Mouse (Mus musculus): ENCODE data around the gene Dctd. TPM values are rescaled to one million over a fixed set of nuclear protein-coding genes. Genes with fewer than 3 reads are reported as not detected.
"Not testable (repeated sequence)": the region's sequence is repeated elsewhere in the genome, so short reads cannot be mapped to it uniquely, and the experiment has no call there.

Dctd gene
- polyA plus RNA-seq, 1 experiment from 2014 or later, result 24.5 TPM

- Histone ChIP-seq H3K4me1 (peaks cover 15% of the 10 kb centered on the region), H3K27ac (no peak overlapping the region), H3K36me3 (no peaks in the 10 kb centered on the region), H3K4me2 (0 out of 2 replicates have a peak overlapping the region, but pooled peaks have one; percentile 19), H3K9ac (no peak overlapping the region), H3K27me3 (replicated peaks) (no peaks in the 10 kb centered on the region), H3K9me3 (no peaks in the 10 kb centered on the region), H3K4me3 (replicated peaks) (no peak overlapping the region)
- 44% methylated on average over 19 of the region's 19 CpGs for WGBS
- no peak for ATAC-seq (ENCODE audit: insufficient read depth, low FRiP score, low read depth)
Observed at GRCm38 (mm10) chr8:48152062-48152738, 53.3 kb downstream of the Dctd start.

- Histone ChIP-seq H3K4me3 (replicated peaks) (no peak overlapping the region), H3K36me3 (no peaks in the 10 kb centered on the region)
- 40% methylated on average over 15 of the region's 15 CpGs for WGBS
Observed at GRCm38 (mm10) chr8:48153360-48154121, 54.6 kb downstream of the Dctd start.

GRCm38 (mm10) chr8:48157718-48158117 is 58.8 kb downstream of the Dctd start:
- Histone ChIP-seq H3K36me3 (no peaks in the 10 kb centered on the region), H3K27me3 (replicated peaks) (no peaks in the 10 kb centered on the region), H3K9ac (no peak overlapping the region), H3K4me2 (no peak overlapping the region), H3K27ac (no peak overlapping the region), H3K4me1 (peaks cover 10% of the 10 kb centered on the region; the same call in 1 of the 2 replicates), H3K9me3 (no peaks in the 10 kb centered on the region), H3K4me3 (replicated peaks) (no peak overlapping the region)
- no peak for ATAC-seq (ENCODE audit: insufficient read depth, low FRiP score, low read depth)
- WGBS, result 49% methylated on average over 10 of the region's 10 CpGs

More at GRCm38 (mm10) chr8:48153360-48154121, 54.6 kb downstream of the Dctd start:
- peak; percentile 73; the same call in 1 of the 2 replicates for ATAC-seq (ENCODE audit: insufficient read depth, low FRiP score, low read depth)
- Histone ChIP-seq H3K9me3 (no peaks in the 10 kb centered on the region), H3K27ac (no peak overlapping the region), H3K4me2 (peak overlapping the region; percentile 32), H3K27me3 (replicated peaks) (no peaks in the 10 kb centered on the region), H3K9ac (no peak overlapping the region), H3K4me1 (peaks cover 15% of the 10 kb centered on the region)

GRCm38 (mm10) chr8:48158560-48159217 is 59.8 kb downstream of the Dctd start:
- WGBS, result 26% methylated on average over 15 of the region's 15 CpGs
- 0 out of 2 replicates have a peak, but pooled peaks cover 2% of the 10 kb centered on the region for H3K4me1 ChIP-seq
- no peaks in the 10 kb centered on the region for H3K36me3 ChIP-seq
- no peak overlapping the region for H3K4me3 ChIP-seq (replicated peaks)
- H3K27me3 ChIP-seq (replicated peaks), result no peaks in the 10 kb centered on the region
- no peak for ATAC-seq (ENCODE audit: insufficient read depth, low FRiP score, low read depth)
- no peak overlapping the region for H3K4me2 ChIP-seq
- no peak overlapping the region for H3K27ac ChIP-seq
- H3K9ac ChIP-seq, result no peak overlapping the region
- no peaks in the 10 kb centered on the region for H3K9me3 ChIP-seq

GRCm38 (mm10) chr8:48177406-48177805 is 78.5 kb downstream of the Dctd start:
- Histone ChIP-seq H3K4me1 (no peaks in the 10 kb centered on the region), H3K4me3 (replicated peaks) (no peak overlapping the region), H3K9me3 (no peaks in the 10 kb centered on the region), H3K27me3 (replicated peaks) (no peaks in the 10 kb centered on the region), H3K36me3 (no peaks in the 10 kb centered on the region), H3K9ac (no peak overlapping the region), H3K4me2 (no peak overlapping the region), H3K27ac (no peak overlapping the region)
- 78% methylated on average over 4 of the region's 4 CpGs for WGBS
- no peak for ATAC-seq (ENCODE audit: insufficient read depth, low FRiP score, low read depth)

GRCm38 (mm10) chr8:48177876-48178275 is 79.0 kb downstream of the Dctd start:
- Histone ChIP-seq H3K36me3 (no peaks in the 10 kb centered on the region), H3K4me1 (no peaks in the 10 kb centered on the region), H3K4me2 (no peak overlapping the region), H3K27ac (no peak overlapping the region), H3K9me3 (no peaks in the 10 kb centered on the region), H3K4me3 (replicated peaks) (no peak overlapping the region), H3K9ac (no peak overlapping the region), H3K27me3 (replicated peaks) (no peaks in the 10 kb centered on the region)
- 95% methylated on average over 1 of the region's 1 CpGs for WGBS
- no peak for ATAC-seq (ENCODE audit: insufficient read depth, low FRiP score, low read depth)

- Histone ChIP-seq H3K4me3 (replicated peaks) (no peak overlapping the region), H3K36me3 (no peaks in the 10 kb centered on the region), H3K9me3 (no peaks in the 10 kb centered on the region), H3K4me2 (no peak overlapping the region), H3K27me3 (replicated peaks) (no peaks in the 10 kb centered on the region), H3K4me1 (no peaks in the 10 kb centered on the region), H3K9ac (no peak overlapping the region), H3K27ac (no peak overlapping the region)
- ATAC-seq (ENCODE audit: insufficient read depth, low FRiP score, low read depth), result no peak
- WGBS, result 66% methylated on average over 4 of the region's 4 CpGs
Observed at GRCm38 (mm10) chr8:48178993-48179392, 80.1 kb downstream of the Dctd start.

- 89% methylated on average over 9 of the region's 9 CpGs for WGBS
Observed at GRCm38 (mm10) chr8:48180146-48180545, 81.3 kb downstream of the Dctd start.

GRCm38 (mm10) chr8:48181000-48181399 is 82.1 kb downstream of the Dctd start:
- Histone ChIP-seq H3K27me3 (replicated peaks) (no peaks in the 10 kb centered on the region), H3K9me3 (no peaks in the 10 kb centered on the region), H3K9ac (no peak overlapping the region), H3K4me3 (replicated peaks) (no peak overlapping the region), H3K27ac (no peak overlapping the region), H3K4me2 (no peak overlapping the region), H3K36me3 (no peaks in the 10 kb centered on the region), H3K4me1 (no peaks in the 10 kb centered on the region)
- ATAC-seq (ENCODE audit: insufficient read depth, low FRiP score, low read depth), result no peak
- WGBS, result 93% methylated on average over 3 of the region's 3 CpGs

More at GRCm38 (mm10) chr8:48180146-48180545, 81.3 kb downstream of the Dctd start:
- not testable (repeated sequence) for ATAC-seq (ENCODE audit: insufficient read depth, low FRiP score, low read depth); H3K4me2 ChIP-seq; H3K9me3 ChIP-seq; H3K4me3 ChIP-seq (replicated peaks); H3K4me1 ChIP-seq; H3K9ac ChIP-seq; H3K27me3 ChIP-seq (replicated peaks); H3K36me3 ChIP-seq; H3K27ac ChIP-seq

GRCm38 (mm10) chr8:48183758-48184157 is 84.9 kb downstream of the Dctd start:
- H3K4me1 ChIP-seq, result no peaks in the 10 kb centered on the region
- 90% methylated on average over 7 of the region's 7 CpGs for WGBS

GRCm38 (mm10) chr8:48188586-48188985 is 89.7 kb downstream of the Dctd start:
- Histone ChIP-seq H3K4me3 (replicated peaks) (no peak overlapping the region), H3K4me2 (no peak overlapping the region), H3K9me3 (no peaks in the 10 kb centered on the region), H3K27ac (no peak overlapping the region), H3K9ac (no peak overlapping the region), H3K36me3 (no peaks in the 10 kb centered on the region), H3K27me3 (replicated peaks) (no peaks in the 10 kb centered on the region), H3K4me1 (no peaks in the 10 kb centered on the region)
- WGBS, result 95% methylated on average over 12 of the region's 12 CpGs
- no peak for ATAC-seq (ENCODE audit: insufficient read depth, low FRiP score, low read depth)

More at GRCm38 (mm10) chr8:48183758-48184157, 84.9 kb downstream of the Dctd start:
- no peak overlapping the region for H3K4me2 ChIP-seq
- no peak overlapping the region for H3K4me3 ChIP-seq (replicated peaks)
- no peak for ATAC-seq (ENCODE audit: insufficient read depth, low FRiP score, low read depth)
- H3K27me3 ChIP-seq (replicated peaks), result no peaks in the 10 kb centered on the region
- H3K27ac ChIP-seq, result no peak overlapping the region
- H3K36me3 ChIP-seq, result no peaks in the 10 kb centered on the region
- no peak overlapping the region for H3K9ac ChIP-seq
- H3K9me3 ChIP-seq, result no peaks in the 10 kb centered on the region

- H3K27me3 ChIP-seq (replicated peaks), result no peaks in the 10 kb centered on the region
- no peaks in the 10 kb centered on the region for H3K36me3 ChIP-seq
- H3K4me3 ChIP-seq (replicated peaks), result no peak overlapping the region
- H3K4me2 ChIP-seq, result no peak overlapping the region
- H3K9me3 ChIP-seq, result no peaks in the 10 kb centered on the region
- no peak overlapping the region for H3K9ac ChIP-seq
- H3K4me1 ChIP-seq, result no peaks in the 10 kb centered on the region
- 94% methylated on average over 9 of the region's 9 CpGs for WGBS
- no peak overlapping the region for H3K27ac ChIP-seq
- no peak for ATAC-seq (ENCODE audit: insufficient read depth, low FRiP score, low read depth)
Observed at GRCm38 (mm10) chr8:48195971-48196370, 97.1 kb downstream of the Dctd start.
